Mouse (Mus musculus) limb, embryonic 15.5 days (tissue): Measurements from ENCODE around the gene Vgll4. TPM values are rescaled to one million over a fixed set of nuclear protein-coding genes. Genes with fewer than 3 reads are reported as not detected.

Experiments
- ATAC-seq: fragments of 200-750 bp; cut with Nextera tagmentation; 2 replicates; pipeline ENCODE4 v1.8.0; 2017; ENCODE audit warnings: low read depth, moderate TSS enrichment; ENCODE audit not compliant: insufficient number of reproducible peaks, low FRiP score, low TSS enrichment
- H3K27ac ChIP-seq: fragments of 300-500 bp; sonication (generic); 2 replicates; pipeline ENCODE4 v1.5.1; 2015; ENCODE audit warnings: moderate library complexity, mild to moderate bottlenecking, inconsistent platforms
- H3K27me3 ChIP-seq: fragments of 300-500 bp; sonication (generic); 2 replicates; pipeline ENCODE4 v1.6.1; 2015; ENCODE audit warnings: inconsistent platforms
- H3K36me3 ChIP-seq: fragments of 300-500 bp; sonication (generic); 2 replicates; pipeline ENCODE4 v1.6.1; 2015; ENCODE audit warnings: inconsistent platforms
- H3K4me1 ChIP-seq: fragments of 300-500 bp; sonication (generic); 2 replicates; pipeline ENCODE4 v1.6.1; 2015; ENCODE audit warnings: inconsistent platforms
- H3K4me2 ChIP-seq: fragments of 300-500 bp; sonication (generic); 2 replicates; pipeline ENCODE4 v1.6.1; 2015; ENCODE audit warnings: mild to moderate bottlenecking, inconsistent platforms
- H3K4me3 ChIP-seq: fragments of 300-500 bp; sonication (generic); 2 replicates; pipeline ENCODE4 v1.5.1; 2015; ENCODE audit warnings: mild to moderate bottlenecking, inconsistent platforms
- H3K9ac ChIP-seq: fragments of 300-500 bp; sonication (generic); 2 replicates; pipeline ENCODE4 v1.6.1; 2015; ENCODE audit warnings: inconsistent platforms
- H3K9me3 ChIP-seq: fragments of 300-500 bp; sonication (generic); 2 replicates; pipeline ENCODE4 v1.6.1; 2016; ENCODE audit warnings: inconsistent platforms
- WGBS: fragments of 180-500 bp; shearing (Covaris S2); methylation state at CpG from one replicate; pipeline ENCODE4 v1.1.7; 2015; 5-methylcytosine and 5-hydroxymethylcytosine counted together
- polyA plus RNA-seq: library from polyadenylated mRNA; unstranded; fragments of >200 nt; fragmentation: Nextera tagmentation; extraction: Ambion mirVana; gene quantifications from 2 replicates; pipeline ENCODE4 v1.2.1, GENCODE M21; 2015

The Vgll4 gene
- polyA plus RNA-seq, 1 experiment from 2014 or later = 130 TPM

GRCm38 (mm10) chr6:114935362-114935761 is 34.4 kb downstream of the Vgll4 start:
- Histone ChIP-seq H3K4me1 (peaks cover 37% of the 10 kb centered on the region), H3K4me2 (no peak overlapping the region), H3K36me3 (no peaks in the 10 kb centered on the region), H3K27me3 (no peaks in the 10 kb centered on the region), H3K9me3 (no peaks in the 10 kb centered on the region), H3K4me3 (no peak overlapping the region), H3K27ac (no peak overlapping the region), H3K9ac (no peak overlapping the region)
- WGBS = 38% methylated on average over 3 of the region's 3 CpGs
- no peak for ATAC-seq

DNA sequence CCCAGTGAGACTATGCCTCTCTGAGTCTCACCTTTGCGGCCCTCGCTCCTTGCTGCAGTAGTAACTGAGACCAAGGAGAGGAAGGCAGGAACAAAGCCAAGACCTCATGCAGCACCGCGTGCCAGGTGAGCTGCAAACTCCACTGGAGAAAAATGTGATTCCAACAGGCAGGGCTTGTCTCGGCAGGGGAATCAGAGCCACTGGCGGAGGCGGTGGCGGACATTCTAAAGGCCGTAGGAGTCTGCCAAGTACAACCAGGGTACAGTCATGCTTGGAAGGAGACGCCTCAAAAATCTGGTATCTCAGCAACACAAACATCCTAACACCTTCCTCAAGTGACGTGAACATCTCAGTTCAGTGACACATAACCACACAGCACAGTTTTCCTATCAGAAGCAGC is 35.7 kb downstream of the Vgll4 start:
- no peaks in the 10 kb centered on the region for H3K36me3 ChIP-seq
- H3K4me3 ChIP-seq = no peak overlapping the region
- 57% methylated on average over 11 of the region's 11 CpGs for WGBS
- H3K9me3 ChIP-seq = no peaks in the 10 kb centered on the region
- H3K27ac ChIP-seq = peak overlapping the region; percentile 68
- no peak for ATAC-seq
- H3K4me2 ChIP-seq = no peak overlapping the region
- H3K27me3 ChIP-seq = no peaks in the 10 kb centered on the region
- H3K9ac ChIP-seq = no peak overlapping the region
- H3K4me1 ChIP-seq = peaks cover 47% of the 10 kb centered on the region

DNA sequence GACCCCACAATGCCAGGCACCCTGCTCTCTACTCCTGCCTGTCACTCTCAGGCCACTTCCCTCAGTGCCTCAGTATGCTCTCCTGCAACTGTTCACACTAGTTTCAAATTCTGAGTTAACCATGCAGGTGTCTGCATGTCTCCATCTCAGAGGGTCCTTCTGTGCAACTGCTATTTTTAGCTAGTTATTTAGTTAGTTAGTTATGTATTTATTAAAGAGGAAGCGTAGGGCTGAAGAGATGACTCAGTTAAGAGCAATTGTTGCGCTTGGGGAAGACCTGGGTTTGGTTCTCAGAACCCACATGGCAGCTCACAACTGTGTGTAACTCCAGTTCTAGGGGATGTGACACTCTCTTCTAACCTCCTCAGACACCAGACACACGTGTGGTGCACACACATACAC is 36.8 kb downstream of the Vgll4 start:
- H3K4me1 ChIP-seq = peaks cover 47% of the 10 kb centered on the region
- H3K9me3 ChIP-seq = no peaks in the 10 kb centered on the region
- H3K27ac ChIP-seq = peak overlapping the region; percentile 85; the same call in 1 of the 2 replicates

GRCm38 (mm10) chr6:114932116-114932500 is 37.7 kb downstream of the Vgll4 start:
- WGBS = 31% methylated on average over 5 of the region's 5 CpGs
- H3K4me2 ChIP-seq = no peak overlapping the region
- 0 out of 2 replicates have a peak, but pooled peaks have one; percentile 32 for ATAC-seq
- peaks cover 47% of the 10 kb centered on the region for H3K4me1 ChIP-seq
- H3K9me3 ChIP-seq = no peaks in the 10 kb centered on the region
- no peaks in the 10 kb centered on the region for H3K27me3 ChIP-seq
- peak overlapping the region; percentile 85 for H3K27ac ChIP-seq
- H3K36me3 ChIP-seq = no peaks in the 10 kb centered on the region
- no peak overlapping the region for H3K9ac ChIP-seq
- no peak overlapping the region for H3K4me3 ChIP-seq

More for the DNA sequence above, 36.8 kb downstream of the Vgll4 start:
- no peak overlapping the region for H3K4me3 ChIP-seq
- H3K4me2 ChIP-seq = no peak overlapping the region
- ATAC-seq = no peak
- 85% methylated on average over 3 of the region's 3 CpGs for WGBS
- no peaks in the 10 kb centered on the region for H3K27me3 ChIP-seq
- H3K9ac ChIP-seq = no peak overlapping the region
- no peaks in the 10 kb centered on the region for H3K36me3 ChIP-seq

DNA sequence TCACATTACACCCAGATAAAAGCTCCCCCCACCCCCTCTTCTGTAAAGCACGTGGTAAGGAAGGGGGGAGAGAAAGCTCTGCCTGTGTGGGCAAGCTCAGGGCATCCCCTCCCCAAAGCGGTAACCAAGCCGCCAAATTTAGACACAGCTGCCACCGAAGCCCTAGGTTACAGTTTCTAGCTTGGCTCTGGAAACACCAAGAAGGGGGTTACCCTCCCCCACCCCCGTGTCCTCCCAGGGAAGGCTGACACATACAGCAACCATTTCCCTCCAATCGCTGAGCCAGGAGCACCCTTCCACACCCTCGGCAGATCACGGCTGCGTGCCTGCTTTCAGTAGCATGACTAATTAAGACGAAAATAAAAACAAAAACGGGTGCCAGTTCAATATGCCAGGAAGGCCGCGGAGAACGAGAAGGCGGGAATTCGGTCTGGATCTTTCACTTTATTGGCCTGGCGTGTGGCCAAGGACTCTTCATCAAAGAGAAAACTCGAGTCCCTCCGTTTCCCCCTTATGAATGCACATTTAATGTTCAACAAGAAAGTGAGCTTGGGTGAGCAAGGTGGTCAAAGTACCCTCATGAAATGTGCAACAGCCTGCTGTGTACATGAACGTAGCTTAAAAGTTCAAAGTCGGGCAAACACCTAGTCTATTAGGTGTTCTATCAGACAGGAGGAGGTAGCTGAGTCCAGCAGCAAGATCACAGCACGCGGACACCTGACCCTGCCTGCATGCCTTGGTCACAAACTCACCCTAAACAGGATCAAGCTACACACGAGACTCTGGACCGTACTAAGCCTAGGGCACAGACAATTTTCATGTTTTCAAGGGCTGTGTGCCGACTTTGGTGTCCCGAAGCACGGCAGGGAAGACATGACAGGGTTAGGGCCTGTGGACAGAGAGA is 38.3 kb downstream of the Vgll4 start:
- peak overlapping the region; percentile 16 for H3K4me3 ChIP-seq
- ATAC-seq = 0 out of 2 replicates have a peak, but pooled peaks have one; percentile 35

DNA sequence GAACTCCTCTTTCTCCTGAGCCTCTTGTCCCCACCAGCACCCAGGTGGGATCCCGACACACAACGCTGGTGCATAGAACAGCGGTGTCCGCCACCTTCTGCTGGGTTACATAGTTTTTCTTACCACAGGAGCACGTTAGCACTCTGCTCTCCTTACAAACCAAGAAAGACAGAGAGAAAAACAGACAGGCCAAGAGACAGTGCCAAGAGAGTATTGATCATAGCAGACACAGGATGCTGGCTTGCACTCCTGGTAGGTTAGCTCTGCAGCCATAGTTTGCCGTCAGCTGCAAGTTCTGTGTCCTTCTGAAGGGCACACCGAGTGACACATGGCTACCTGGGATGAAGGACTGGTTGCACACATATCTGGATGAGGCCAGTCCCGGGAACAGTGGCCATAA is 39.1 kb downstream of the Vgll4 start:
- no peak overlapping the region for H3K9ac ChIP-seq
- WGBS = 77% methylated on average over 8 of the region's 8 CpGs

More for the DNA sequence above, 38.3 kb downstream of the Vgll4 start:
- no peaks in the 10 kb centered on the region for H3K36me3 ChIP-seq
- H3K9me3 ChIP-seq = no peaks in the 10 kb centered on the region
- H3K27ac ChIP-seq = peak overlapping the region; percentile 85
- no peak overlapping the region for H3K9ac ChIP-seq
- H3K4me2 ChIP-seq = peak overlapping the region; percentile 39
- no peaks in the 10 kb centered on the region for H3K27me3 ChIP-seq
- 21% methylated on average over 28 of the region's 28 CpGs for WGBS
- peaks cover 44% of the 10 kb centered on the region for H3K4me1 ChIP-seq

DNA sequence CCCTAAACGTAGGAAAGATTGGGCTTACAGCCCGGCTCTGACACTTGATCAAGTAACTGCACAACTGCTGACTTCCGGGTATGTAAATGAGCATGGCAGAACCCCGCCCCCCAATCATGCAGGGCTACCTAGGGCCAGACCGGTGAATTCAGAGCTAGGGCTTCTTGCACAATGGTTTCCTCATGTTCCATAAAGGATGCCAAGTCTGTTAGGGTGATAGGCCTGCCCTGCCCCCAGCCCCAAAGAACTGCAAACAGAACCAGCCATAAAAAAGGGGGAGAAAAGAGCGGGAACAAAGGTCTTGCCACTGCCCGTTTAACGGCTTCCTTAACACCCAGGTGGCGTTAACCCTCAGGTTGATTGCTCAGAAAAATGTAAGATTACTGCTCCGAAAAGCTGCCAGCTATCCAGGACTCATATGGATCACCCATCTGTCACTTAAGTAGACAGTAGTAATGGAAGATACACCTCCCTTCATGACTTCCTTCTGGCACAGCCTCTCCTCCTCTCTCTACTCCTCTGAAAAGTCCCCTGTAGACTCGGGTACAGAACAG is 39.7 kb downstream of the Vgll4 start:
- H3K4me3 ChIP-seq = no peak overlapping the region
- WGBS = 27% methylated on average over 11 of the region's 11 CpGs
- H3K27ac ChIP-seq = no peak overlapping the region
- ATAC-seq = no peak
- H3K36me3 ChIP-seq = no peaks in the 10 kb centered on the region
- no peak overlapping the region for H3K4me2 ChIP-seq
- H3K4me1 ChIP-seq = peaks cover 46% of the 10 kb centered on the region
- no peak overlapping the region for H3K9ac ChIP-seq
- no peaks in the 10 kb centered on the region for H3K27me3 ChIP-seq
- no peaks in the 10 kb centered on the region for H3K9me3 ChIP-seq

More for the DNA sequence above, 39.1 kb downstream of the Vgll4 start:
- Histone ChIP-seq H3K36me3 (no peaks in the 10 kb centered on the region), H3K27me3 (no peaks in the 10 kb centered on the region), H3K4me3 (no peak overlapping the region), H3K27ac (peak overlapping the region; percentile 85; the same call in 1 of the 2 replicates), H3K9me3 (no peaks in the 10 kb centered on the region), H3K4me2 (0 out of 2 replicates have a peak overlapping the region, but pooled peaks have one; percentile 39), H3K4me1 (peaks cover 48% of the 10 kb centered on the region)
- ATAC-seq = no peak

- no peaks in the 10 kb centered on the region for H3K27me3 ChIP-seq
- no peak for ATAC-seq
- no peak overlapping the region for H3K27ac ChIP-seq
- no peak overlapping the region for H3K4me2 ChIP-seq
- peaks cover 44% of the 10 kb centered on the region for H3K4me1 ChIP-seq
- no peak overlapping the region for H3K4me3 ChIP-seq
- H3K36me3 ChIP-seq = no peaks in the 10 kb centered on the region
- H3K9ac ChIP-seq = no peak overlapping the region
- no peaks in the 10 kb centered on the region for H3K9me3 ChIP-seq
These were observed 40.4 kb downstream of the Vgll4 start for GRCm38 (mm10) chr6:114929346-114929745.

DNA sequence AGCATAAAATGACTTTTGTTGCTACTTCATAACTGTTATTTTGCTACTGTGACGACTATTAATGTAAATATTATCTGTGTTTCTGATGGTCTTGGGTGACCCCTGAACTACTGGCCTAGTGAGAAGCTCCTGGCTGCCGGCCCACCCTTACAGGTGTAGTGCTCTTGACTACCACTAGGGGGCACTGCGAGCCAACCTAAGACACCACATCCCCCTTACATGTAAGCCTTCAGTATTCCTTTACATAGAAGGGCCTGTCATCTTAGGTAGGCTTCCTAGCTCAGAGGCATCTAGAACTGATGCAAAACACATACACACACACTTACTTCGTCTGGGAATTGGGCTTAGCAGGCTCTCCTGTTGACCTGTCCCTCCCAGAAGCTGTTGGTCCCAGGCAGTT is 41.3 kb downstream of the Vgll4 start:
- Histone ChIP-seq H3K4me3 (no peak overlapping the region), H3K9me3 (no peaks in the 10 kb centered on the region), H3K27me3 (no peaks in the 10 kb centered on the region), H3K27ac (no peak overlapping the region), H3K4me2 (no peak overlapping the region), H3K36me3 (no peaks in the 10 kb centered on the region), H3K9ac (no peak overlapping the region), H3K4me1 (peaks cover 37% of the 10 kb centered on the region)
- no peak for ATAC-seq
- 7% methylated on average over 4 of the region's 4 CpGs for WGBS

- peaks cover 34% of the 10 kb centered on the region for H3K4me1 ChIP-seq
- no peak for ATAC-seq
- no peak overlapping the region for H3K9ac ChIP-seq
- H3K4me3 ChIP-seq = no peak overlapping the region
- 90% methylated on average over 5 of the region's 5 CpGs for WGBS
- no peak overlapping the region for H3K27ac ChIP-seq
- no peak overlapping the region for H3K4me2 ChIP-seq
- no peaks in the 10 kb centered on the region for H3K27me3 ChIP-seq
- H3K9me3 ChIP-seq = no peaks in the 10 kb centered on the region
- H3K36me3 ChIP-seq = no peaks in the 10 kb centered on the region
These were observed 42.4 kb downstream of the Vgll4 start for GRCm38 (mm10) chr6:114927400-114927799.

- Histone ChIP-seq H3K4me2 (no peak overlapping the region), H3K9ac (no peak overlapping the region), H3K27me3 (no peaks in the 10 kb centered on the region), H3K9me3 (no peaks in the 10 kb centered on the region), H3K4me3 (no peak overlapping the region), H3K4me1 (peaks cover 29% of the 10 kb centered on the region), H3K36me3 (no peaks in the 10 kb centered on the region), H3K27ac (no peak overlapping the region)
- WGBS = 25% methylated on average over 6 of the region's 6 CpGs
- ATAC-seq = no peak
These were observed 43.2 kb downstream of the Vgll4 start for GRCm38 (mm10) chr6:114926369-114927157.
